17 mouse cellular contexts compared by ENCODE assay signal in the genomic region with DNA sequence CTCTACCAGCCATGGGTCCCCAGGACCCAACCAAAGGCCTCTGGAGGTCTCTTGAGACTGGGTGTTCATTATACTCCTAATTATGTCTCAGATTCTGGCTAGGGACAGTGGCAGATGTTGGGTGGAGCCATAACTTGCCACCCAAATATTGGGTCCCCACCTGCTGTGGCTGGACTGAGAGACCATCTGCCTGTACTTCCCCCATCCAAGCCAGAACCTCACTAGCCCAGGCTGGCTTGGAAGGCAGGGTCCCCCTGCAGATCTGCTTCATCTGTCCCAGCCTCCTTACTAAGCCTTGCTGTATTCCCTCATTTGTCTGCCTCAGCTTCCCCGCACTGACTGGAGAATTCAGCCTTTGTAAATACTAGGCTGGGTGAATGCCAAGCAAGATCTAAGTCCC. TPM values are rescaled to one million over a fixed set of nuclear protein-coding genes. Genes with fewer than 3 reads are reported as not detected.
"Had no signal": no experiment of that assay in that cellular context is flagged by ENCODE, and none has a peak within 500 bp of the region (broad histone marks: within the 10 kb centered on the region; RNA-seq: fewer than 3 reads in every experiment).

No protein-coding gene starts in this region.

- ATAC-seq: intestine, postnatal 0 days had no signal

- H3K4me3 ChIP-seq: left cerebral cortex, adult 2 months; limb, embryonic 10.5 days; limb, embryonic 13.5 days; liver, embryonic 13.5 days had no signal

- DNase-seq: kidney, adult 9 months; kidney, postnatal 25 days; layer of hippocampus, postnatal 36 days; liver; liver, embryonic 13.5 days; lung, embryonic 14.5 days; midbrain, embryonic 14.5 days; thymus, adult 18-20 months; thymus, postnatal 36 days had no signal

- H3K9ac ChIP-seq: limb, embryonic 13.5 days; liver, embryonic 13.5 days; lung, embryonic 14.5 days had no signal

- H3K4me2 ChIP-seq: limb, embryonic 13.5 days; liver, embryonic 13.5 days; lung, embryonic 14.5 days had no signal

- H3K27ac ChIP-seq: kidney, postnatal 0 days; left cerebral cortex, adult 2 months; limb, embryonic 10.5 days; limb, embryonic 13.5 days; liver, embryonic 13.5 days; macrophage had no signal

- H3K9me3 ChIP-seq: limb, embryonic 10.5 days; limb, embryonic 13.5 days; liver, embryonic 13.5 days had no signal

RNA-seq across cellular contexts. Expression of gene Grin3b, which starts 2.3 kb away (rescaled TPM):
- polyA plus RNA-seq: macrophage; small intestine, adult 2 months; urinary bladder, adult 2 months had no signal
